ENCODE assay signal across 22 mouse cellular contexts in genomic region chr17:72362811-72363496, GRCm38 (mm10).
DNase-seq lines count a peak whose midpoint lies in the region; ATAC-seq and TF ChIP-seq lines count a peak whose summit lies in the region.
"Had no signal": no experiment of that assay in that cellular context is flagged by ENCODE, and none has a peak within 500 bp of the region (broad histone marks: within the 10 kb centered on the region; RNA-seq: fewer than 3 reads in every experiment).

No protein-coding gene starts in this region.

- 54% methylated on average over 10 of the region's 10 CpGs for WGBS in forebrain, postnatal 0 days
- 91% methylated on average over 10 of the region's 10 CpGs for WGBS in forebrain, embryonic 12.5 days
- WGBS in midbrain, postnatal 0 days = 83% methylated on average over 10 of the region's 10 CpGs
- 91% methylated on average over 10 of the region's 10 CpGs for WGBS in midbrain, embryonic 10.5 days

- no peak overlapping the region for H3K4me2 ChIP-seq in forebrain, postnatal 0 days (ENCODE audit: low read depth)
- no peak overlapping the region for H3K4me2 ChIP-seq in forebrain, embryonic 12.5 days
- H3K4me2 ChIP-seq in midbrain, postnatal 0 days (ENCODE audit: low read depth, low read length, poor library complexity, severe bottlenecking) = no peak overlapping the region
- H3K4me2 ChIP-seq: embryonic facial prominence, embryonic 12.5 days; heart, embryonic 11.5 days; heart, embryonic 15.5 days; hindbrain, embryonic 15.5 days; intestine, embryonic 15.5 days had no signal

- no peaks in the 10 kb centered on the region for H3K27me3 ChIP-seq in forebrain, postnatal 0 days (ENCODE audit: insufficient read depth, low read length)
- H3K27me3 ChIP-seq in forebrain, embryonic 12.5 days = no peaks in the 10 kb centered on the region
- H3K27me3 ChIP-seq in midbrain, postnatal 0 days (ENCODE audit: insufficient read depth, low read length) = no peaks in the 10 kb centered on the region
- no peaks in the 10 kb centered on the region for H3K27me3 ChIP-seq in midbrain, embryonic 10.5 days (ENCODE audit: low read depth, poor library complexity, severe bottlenecking)
- H3K27me3 ChIP-seq: embryonic facial prominence, embryonic 12.5 days; heart, embryonic 15.5 days; hindbrain, embryonic 15.5 days; intestine, embryonic 15.5 days had no signal

- no peaks in the 10 kb centered on the region for H3K4me1 ChIP-seq in forebrain, postnatal 0 days (ENCODE audit: insufficient read depth)
- no peaks in the 10 kb centered on the region for H3K4me1 ChIP-seq in forebrain, embryonic 12.5 days
- no peaks in the 10 kb centered on the region for H3K4me1 ChIP-seq in midbrain, postnatal 0 days (ENCODE audit: insufficient read depth, low read length)
- H3K4me1 ChIP-seq in midbrain, embryonic 10.5 days = no peaks in the 10 kb centered on the region
- H3K4me1 ChIP-seq: embryonic facial prominence, embryonic 12.5 days; heart, embryonic 15.5 days; hindbrain, embryonic 15.5 days; intestine, embryonic 15.5 days had no signal

- peak; percentile 12 to 24 for DNase-seq in cerebellum, postnatal 14 days
- DNase-seq in cerebellum, postnatal 36 days = no peak
- DNase-seq in forebrain, postnatal 0 days = peak; percentile 68
- peak; percentile 46 for DNase-seq in midbrain, postnatal 0 days (ENCODE audit: low spot score)
- no peak for DNase-seq in midbrain, embryonic 10.5 days (ENCODE audit: low spot score)
- peak; percentile 20 for DNase-seq in brain, embryonic 18.5 days (ENCODE audit: low read depth, low spot score)
- DNase-seq: adrenal gland, adult 2 months; adrenal gland, postnatal 25 days; cerebellum, adult 11-12 months; cerebellum, adult 9-10 months; heart, adult 2 months; heart, postnatal 14 days; kidney, adult 18-20 months had no signal

- peak; percentile 54 for ATAC-seq in forebrain, postnatal 0 days
- no peak for ATAC-seq in forebrain, embryonic 12.5 days (ENCODE audit: low FRiP score)
- no peak for ATAC-seq in midbrain, postnatal 0 days (ENCODE audit: low FRiP score)
- ATAC-seq in inflammation-experienced regulatory T-cells, adult 6 months = no peak
- ATAC-seq: activated CD4-positive, CD25-positive, alpha-beta regulatory T cell, adult 4 months; intestine, embryonic 15.5 days; Patski had no signal

- H3K4me3 ChIP-seq in forebrain, postnatal 0 days (ENCODE audit: low read depth, low read length) = no peak overlapping the region
- no peak overlapping the region for H3K4me3 ChIP-seq in forebrain, embryonic 12.5 days (replicated peaks)
- H3K4me3 ChIP-seq in midbrain, postnatal 0 days (ENCODE audit: low read depth, low read length) = no peak overlapping the region
- no peak overlapping the region for H3K4me3 ChIP-seq in midbrain, embryonic 10.5 days
- H3K4me3 ChIP-seq: embryonic facial prominence, embryonic 12.5 days; heart, adult 2 months; heart, embryonic 15.5 days; hindbrain, embryonic 15.5 days; intestine, embryonic 15.5 days had no signal

- no peak for TF ChIP-seq CTCF in forebrain, postnatal 0 days (IDR thresholded peaks at IDR 0.05; ENCODE audit: low read depth)
- no peak for TF ChIP-seq CTCF in midbrain, postnatal 0 days (IDR thresholded peaks at IDR 0.05)

- no peaks in the 10 kb centered on the region for H3K9me3 ChIP-seq in forebrain, postnatal 0 days (ENCODE audit: low read length)
- no peaks in the 10 kb centered on the region for H3K9me3 ChIP-seq in forebrain, embryonic 12.5 days
- H3K9me3 ChIP-seq in midbrain, postnatal 0 days (ENCODE audit: low read length) = no peaks in the 10 kb centered on the region
- 0 out of 2 replicates have a peak, but pooled peaks cover 2% of the 10 kb centered on the region for H3K9me3 ChIP-seq in midbrain, embryonic 10.5 days (replicated peaks)
- H3K9me3 ChIP-seq: embryonic facial prominence, embryonic 12.5 days; heart, embryonic 15.5 days; hindbrain, embryonic 15.5 days; intestine, embryonic 15.5 days had no signal

- H3K9ac ChIP-seq in forebrain, postnatal 0 days = no peak overlapping the region
- no peak overlapping the region for H3K9ac ChIP-seq in forebrain, embryonic 12.5 days
- H3K9ac ChIP-seq in midbrain, postnatal 0 days (replicated peaks; ENCODE audit: low read length, poor library complexity, severe bottlenecking) = no peak overlapping the region
- H3K9ac ChIP-seq: embryonic facial prominence, embryonic 12.5 days; heart, embryonic 15.5 days; hindbrain, embryonic 15.5 days; intestine, embryonic 15.5 days had no signal

- no peaks in the 10 kb centered on the region for H3K36me3 ChIP-seq in forebrain, postnatal 0 days (ENCODE audit: insufficient read depth)
- no peaks in the 10 kb centered on the region for H3K36me3 ChIP-seq in forebrain, embryonic 12.5 days (replicated peaks)
- H3K36me3 ChIP-seq in midbrain, postnatal 0 days (ENCODE audit: insufficient read depth, low read length) = no peaks in the 10 kb centered on the region
- no peaks in the 10 kb centered on the region for H3K36me3 ChIP-seq in midbrain, embryonic 10.5 days
- H3K36me3 ChIP-seq: embryonic facial prominence, embryonic 12.5 days; heart, embryonic 15.5 days; hindbrain, embryonic 15.5 days; intestine, embryonic 15.5 days had no signal

- no peak overlapping the region for H3K27ac ChIP-seq in forebrain, postnatal 0 days (ENCODE audit: low read depth, low read length)
- H3K27ac ChIP-seq in forebrain, embryonic 12.5 days = no peak overlapping the region
- no peak overlapping the region for H3K27ac ChIP-seq in midbrain, postnatal 0 days (ENCODE audit: low read depth, low read length)
- no peak overlapping the region for H3K27ac ChIP-seq in midbrain, embryonic 10.5 days (replicated peaks)
- H3K27ac ChIP-seq: embryonic facial prominence, embryonic 12.5 days; heart, adult 2 months; heart, embryonic 15.5 days; hindbrain, embryonic 15.5 days; intestine, embryonic 15.5 days had no signal

Comparison
In these comparisons a context has a peak if more than half of its experiments do, and no peak if none do; other contexts are left out.
1. DNase-seq: peak in cerebellum, postnatal 14 days (2 of 2), forebrain, postnatal 0 days (single experiment), midbrain, postnatal 0 days (single experiment) and brain, embryonic 18.5 days (single experiment); none in cerebellum, postnatal 36 days (0 of 2) and midbrain, embryonic 10.5 days (single experiment).